Mouse (Mus musculus) CH12F3 (cell line): ENCODE data around the gene Rtn4ip1.
"Not testable (repeated sequence)": the region's sequence is repeated elsewhere in the genome, so short reads cannot be mapped to it uniquely, and the experiment has no call there.

ENCODE experiments used
- in situ Hi-C: fragments of 300-500 bp; cut with MboI; formaldehyde crosslinking; loops from 2 replicates; pipeline ENCODE4 v1.14.3; 2020; ENCODE audit warnings: low sequenced_read_pairs

The Rtn4ip1 gene

DNA sequence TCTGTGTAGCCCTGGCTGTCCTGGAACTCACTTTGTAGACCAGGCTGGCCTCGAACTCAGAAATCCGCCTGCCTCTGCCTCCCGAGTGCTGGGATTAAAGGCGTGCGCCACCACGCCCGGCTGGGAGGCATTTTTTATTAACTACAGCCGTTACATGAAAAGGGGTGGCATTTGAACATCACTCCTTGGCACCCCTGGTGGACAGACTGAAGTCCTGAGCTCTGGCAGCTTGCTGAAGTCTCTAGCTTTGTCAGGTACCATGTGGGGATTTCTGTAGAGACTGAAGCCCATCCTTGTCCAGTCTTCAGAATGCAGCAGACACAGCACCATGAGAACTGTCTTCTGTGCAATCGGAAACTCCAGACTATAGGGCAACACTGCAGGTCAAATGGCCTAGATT is 24.2 kb downstream of the Rtn4ip1 start:
- in situ Hi-C loops, result not testable (repeated sequence)

DNA sequence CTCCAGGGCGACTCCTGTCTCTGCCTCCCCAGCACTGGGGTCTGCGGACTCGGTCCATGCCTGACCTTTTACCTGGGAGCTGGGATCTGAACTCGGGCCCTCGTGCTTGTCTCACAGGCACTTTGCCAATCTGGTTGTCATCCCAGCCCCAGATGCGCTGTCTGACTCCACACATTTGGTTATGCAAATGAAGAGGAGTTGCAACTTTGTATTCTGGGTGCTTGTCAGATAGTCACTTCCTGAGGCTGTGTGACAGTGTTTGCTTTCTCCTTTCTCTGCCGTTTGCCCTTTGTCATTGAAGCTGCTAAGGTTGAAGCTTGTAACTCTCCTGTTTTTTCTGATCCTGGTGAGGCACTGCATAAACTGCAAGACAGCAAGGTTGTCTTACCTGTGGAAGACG is 26.1 kb downstream of the Rtn4ip1 start:
- in situ Hi-C loops, result no loop called here

DNA sequence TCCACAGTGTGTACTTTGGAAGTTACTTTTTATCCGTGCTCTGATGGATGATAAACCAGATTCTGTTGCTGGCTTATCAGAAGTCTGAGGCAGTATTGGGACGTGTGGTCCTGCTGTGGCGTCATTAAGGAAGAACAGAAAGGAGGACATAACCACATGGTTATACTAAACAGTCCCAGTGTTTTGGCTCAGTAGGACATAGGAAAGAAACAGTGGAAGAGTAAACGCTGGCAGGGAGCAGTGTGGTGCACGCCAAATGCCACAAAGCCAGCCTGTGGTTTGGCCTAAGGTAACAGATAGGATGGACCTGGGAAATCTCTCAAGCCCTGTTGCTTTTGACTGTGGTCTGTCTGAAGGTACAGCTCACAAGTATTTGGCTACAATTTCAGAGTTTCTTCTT is 27.0 kb downstream of the Rtn4ip1 start:
- in situ Hi-C loops, result no loop called here

DNA sequence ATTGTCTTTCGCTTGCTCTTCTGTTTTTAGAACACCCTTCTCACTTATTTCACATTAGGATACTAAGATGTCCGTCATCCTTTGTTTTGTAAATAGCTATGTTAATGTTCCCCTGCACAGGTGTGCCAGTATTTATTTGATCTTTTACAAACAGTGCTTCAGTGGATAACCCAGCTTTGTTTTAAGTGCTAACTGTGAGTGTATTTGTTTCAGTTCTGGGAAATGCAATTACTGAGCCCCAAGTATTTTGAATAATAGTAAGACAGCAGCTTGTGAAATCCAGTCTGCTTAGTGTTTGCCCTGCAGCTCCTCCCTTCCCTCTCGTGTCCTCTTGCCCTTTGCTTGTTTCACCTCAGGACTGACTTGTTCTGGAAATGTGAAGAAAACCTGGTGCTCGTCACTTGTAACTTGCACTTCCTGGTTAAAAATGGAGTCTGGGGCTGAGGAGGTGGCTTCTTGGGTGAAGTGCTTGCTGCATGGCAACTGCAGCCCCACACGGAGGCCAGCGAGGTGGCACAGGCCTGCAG is 37.6 kb downstream of the Rtn4ip1 start:
- in situ Hi-C loops, result no loop called here

DNA sequence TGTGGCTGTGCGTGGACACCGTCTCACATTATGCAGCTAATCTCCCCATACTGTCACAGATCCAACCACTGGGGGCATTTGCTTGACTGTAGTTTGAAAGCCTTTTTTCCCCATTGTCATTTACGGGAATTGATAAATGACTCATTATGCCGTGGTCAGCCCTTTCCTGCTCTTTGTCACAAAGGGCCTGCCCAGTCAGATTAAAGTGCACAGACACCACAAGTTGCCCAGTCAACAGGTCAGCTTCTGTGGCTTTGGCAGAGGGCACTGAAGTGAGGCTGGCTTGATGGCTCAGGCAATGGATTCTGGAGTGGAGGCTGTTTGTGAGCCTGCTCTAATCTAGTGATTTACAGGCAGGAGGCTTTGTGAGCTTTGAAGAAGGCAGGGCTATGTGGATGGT is 42.1 kb downstream of the Rtn4ip1 start:
- in situ Hi-C loops, result no loop called here

DNA sequence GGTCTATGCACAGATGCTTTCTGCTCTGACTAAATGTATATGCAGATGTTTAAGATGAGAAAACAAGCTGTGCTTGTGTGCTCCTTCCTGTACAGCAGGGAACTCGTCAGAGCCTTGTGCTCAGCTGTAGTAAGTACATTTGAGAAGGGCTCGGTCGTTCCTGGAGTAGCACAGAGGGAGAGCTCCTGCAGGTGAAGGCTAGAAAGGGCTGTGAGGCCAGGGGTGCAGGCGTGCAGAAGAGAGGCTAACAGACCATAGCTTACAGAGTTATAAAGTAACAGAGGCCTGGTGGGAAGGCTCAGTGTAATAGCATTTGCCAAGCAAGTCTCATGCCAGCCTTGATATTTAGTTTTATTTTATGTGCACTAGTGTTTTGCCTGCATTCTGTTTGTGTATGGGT is 43.8 kb downstream of the Rtn4ip1 start:
- in situ Hi-C loops, result no loop called here

DNA sequence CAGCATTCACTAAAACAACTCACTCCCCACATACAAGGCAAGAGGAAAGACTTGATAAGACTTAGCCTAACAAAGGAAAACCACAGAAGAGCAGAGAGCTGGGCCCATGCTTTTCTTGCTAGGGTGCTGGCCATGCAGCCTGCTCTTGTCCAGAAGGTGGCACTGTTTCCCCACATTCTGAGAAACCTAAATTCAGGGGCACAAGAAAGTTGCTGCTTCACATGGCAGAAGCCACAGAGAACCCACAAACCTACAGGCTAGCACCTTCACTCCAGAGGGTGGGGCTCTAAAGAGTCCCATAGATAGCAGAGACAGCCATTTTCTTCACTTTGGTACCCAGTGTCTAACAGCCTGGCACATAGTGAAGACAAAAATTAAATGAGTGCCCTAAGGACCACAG is 52.3 kb downstream of the Rtn4ip1 start:
- in situ Hi-C loops, result no loop called here

DNA sequence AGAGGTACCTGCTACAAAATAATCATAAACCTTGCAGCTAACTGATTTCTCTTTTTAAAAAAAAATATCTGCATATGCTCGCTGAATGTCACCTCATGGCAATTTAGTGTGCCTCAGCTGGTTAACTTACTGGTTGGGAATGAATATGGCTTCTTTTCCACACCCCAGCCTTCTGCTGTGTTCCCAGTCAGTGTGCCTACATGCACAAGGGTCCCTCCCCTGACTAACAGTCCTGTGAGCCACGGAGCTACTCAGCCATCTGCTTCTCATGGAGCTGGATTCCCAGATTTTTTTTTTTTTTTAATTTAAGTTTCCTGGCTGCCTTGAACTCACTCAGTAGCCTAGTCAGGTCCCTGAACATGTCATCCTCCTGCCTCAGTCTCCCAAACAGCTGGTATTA is 63.3 kb downstream of the Rtn4ip1 start:
- in situ Hi-C loops, result no loop called here

DNA sequence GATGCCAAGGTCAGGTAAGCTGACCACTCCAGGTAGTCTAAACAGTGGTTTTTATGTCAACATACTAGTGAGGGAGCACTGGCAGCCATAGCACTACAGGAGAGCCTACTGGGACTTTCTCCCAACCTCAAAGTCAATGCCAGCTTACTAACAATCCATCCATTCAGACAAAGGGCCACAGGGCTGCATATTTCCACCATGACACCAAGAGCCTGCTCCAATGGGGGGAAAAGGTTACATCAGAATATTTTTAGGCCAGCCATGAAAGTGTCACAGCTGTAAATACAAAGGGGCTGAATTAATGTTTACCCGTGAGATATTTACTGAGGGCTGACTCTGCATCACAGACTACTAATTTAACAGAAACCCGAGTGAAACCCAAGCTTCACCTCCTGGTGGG is 71.6 kb downstream of the Rtn4ip1 start:
- in situ Hi-C loops, result no loop called here

DNA sequence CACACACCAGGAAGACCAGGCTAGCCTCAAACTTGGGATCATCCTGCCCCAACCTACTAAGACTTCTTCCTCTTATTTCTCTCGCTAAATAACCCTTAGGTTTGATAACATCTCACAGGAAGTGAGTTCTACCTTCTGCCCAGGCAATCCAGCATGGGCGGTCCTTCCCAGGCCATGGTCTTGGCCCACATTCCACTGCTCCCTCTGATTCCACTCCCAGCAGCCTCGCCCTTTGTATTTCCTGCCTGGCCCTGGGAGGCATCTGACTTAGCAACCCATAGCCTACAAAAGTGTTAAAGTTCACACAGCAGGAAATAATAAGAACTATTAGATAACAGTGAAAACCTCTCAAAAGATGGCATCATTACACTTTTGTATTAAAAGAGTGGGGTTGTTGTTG is 75.7 kb downstream of the Rtn4ip1 start:
- in situ Hi-C loops, result no loop called here

DNA sequence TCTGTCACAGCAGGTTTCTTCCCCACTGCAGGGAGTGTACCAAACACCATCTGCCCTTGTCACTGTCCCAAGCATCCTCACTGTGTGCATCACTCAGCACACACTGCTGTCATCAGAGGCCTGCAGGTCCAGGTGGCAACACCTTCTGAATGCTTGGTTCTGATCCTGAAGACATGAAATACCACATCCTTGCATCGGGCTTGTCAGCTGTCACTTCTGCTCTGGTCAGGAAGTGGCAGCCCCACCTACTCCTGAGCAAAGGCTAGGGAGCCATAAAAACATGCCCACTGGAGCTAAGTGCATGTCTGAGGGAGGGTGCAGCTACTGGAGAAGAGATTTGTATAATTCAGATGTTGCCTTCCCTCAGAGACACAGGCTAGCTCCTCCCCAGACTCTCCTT is 78.5 kb downstream of the Rtn4ip1 start:
- in situ Hi-C loops, result no loop called here

DNA sequence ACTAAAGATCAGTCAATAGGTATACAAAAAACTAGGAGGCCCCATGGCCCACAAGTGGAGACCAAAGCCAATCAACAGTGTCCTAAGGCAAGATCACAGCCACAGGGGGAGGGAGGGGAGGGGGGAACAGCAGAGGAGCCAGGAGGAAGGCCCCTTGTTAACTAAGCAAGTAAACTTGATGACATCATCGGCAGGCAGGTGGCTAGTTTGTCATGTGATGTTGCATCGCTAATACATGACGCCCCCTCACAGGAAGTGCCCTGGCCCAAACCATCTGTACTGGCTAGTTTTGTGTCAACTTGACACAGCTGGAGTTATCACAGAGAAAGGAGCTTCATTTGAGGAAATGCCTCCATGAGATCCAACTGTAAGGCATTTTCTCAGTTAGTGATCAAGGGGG is 79.1 kb downstream of the Rtn4ip1 start:
- in situ Hi-C loops, result not testable (repeated sequence)

DNA sequence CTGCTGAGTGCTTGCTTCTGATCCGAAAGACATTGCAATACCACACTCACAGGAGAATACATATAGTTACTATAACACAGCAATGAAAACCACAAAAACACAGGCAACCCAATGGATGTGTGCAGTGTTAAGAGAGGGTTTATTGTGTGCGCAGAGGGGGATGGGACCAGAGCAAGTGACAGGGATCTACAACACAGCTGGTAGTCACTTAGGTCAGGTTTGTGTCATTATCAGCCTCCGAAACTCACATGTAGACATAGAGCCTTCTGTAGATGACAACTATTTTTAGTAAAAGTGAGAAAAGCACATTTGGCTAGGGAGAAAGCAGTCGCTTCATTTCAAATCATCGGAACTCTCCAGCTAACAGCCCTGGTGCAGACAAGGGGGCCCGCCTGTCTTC is 80.9 kb downstream of the Rtn4ip1 start:
- in situ Hi-C loops, result no loop called here

DNA sequence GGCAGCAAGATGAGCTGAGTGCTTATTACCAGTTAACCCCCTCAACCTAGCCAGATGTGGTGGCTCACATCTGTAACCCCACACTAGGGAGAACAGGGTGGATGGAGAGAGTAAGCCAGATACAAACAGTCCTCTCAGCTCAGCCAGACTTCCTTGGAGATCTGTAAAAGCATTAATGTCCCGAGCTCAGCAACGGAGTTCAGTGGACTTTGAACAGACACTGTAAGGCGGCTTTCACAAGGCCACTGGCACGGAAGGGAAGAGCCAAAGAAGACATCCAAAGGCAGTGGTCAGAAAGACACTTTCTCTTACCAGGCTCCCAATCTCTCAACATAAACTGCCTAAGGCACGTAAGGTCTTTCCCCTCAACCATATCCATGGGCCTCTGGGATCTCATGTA is 81.6 kb downstream of the Rtn4ip1 start:
- in situ Hi-C loops, result no loop called here

DNA sequence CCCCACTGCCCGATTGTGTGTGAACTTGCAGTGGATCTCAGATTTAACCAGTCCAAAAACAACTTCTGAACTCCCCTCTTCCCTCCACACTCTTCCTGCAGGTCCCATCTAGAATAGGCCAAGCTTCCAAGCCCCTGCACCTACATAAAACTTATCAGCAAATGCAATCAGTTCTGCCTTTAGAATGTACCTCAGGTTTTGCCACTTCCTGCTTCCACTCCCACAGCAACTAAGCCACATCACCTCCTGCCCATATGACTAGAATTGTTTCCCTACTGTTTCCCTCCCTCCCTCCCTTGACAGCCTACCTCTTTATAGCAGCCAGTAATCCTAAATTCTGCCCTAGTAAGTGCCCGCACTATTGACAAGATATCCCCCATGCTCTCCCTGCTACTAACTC is 82.3 kb downstream of the Rtn4ip1 start:
- in situ Hi-C loops, result no loop called here

DNA sequence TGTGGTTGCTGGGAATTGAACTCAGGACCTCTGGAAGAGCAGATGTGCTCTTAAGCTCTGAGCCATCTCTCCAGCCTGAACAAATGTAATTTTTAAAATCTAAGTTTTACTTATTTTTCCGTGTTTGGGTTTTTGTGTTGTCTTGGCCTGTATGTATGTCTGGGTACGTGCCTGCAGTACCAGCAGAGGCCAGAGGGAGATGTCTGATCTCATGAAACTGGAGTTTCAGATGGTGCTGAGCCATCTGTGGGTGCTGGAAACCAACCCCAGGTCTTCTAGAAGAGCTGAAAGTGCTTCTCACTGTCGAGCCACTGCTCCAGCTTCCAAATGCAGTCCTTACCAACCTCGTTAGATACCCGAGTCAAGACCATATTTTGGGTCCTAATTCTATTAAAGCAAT is 89.7 kb downstream of the Rtn4ip1 start:
- in situ Hi-C loops, result no loop called here

DNA sequence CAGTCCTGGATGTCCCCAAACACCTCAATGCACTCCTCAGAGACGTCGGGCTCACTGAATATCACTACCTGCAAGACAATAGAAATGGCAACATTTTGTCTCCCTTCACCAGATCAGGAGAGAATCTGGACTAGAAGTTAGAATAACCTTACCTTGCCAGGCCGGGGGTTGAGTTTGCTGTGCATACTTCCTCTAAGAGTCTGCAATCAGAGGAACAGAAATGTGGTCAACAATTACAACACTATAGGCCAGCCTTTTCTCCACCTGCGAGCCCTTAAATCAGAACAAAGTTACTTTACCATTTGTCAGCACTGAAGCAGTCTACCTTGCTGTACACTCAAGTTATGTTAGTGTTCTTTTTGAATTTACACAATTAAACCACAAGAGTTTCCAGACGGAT is 90.9 kb downstream of the Rtn4ip1 start:
- in situ Hi-C loops, result no loop called here

DNA sequence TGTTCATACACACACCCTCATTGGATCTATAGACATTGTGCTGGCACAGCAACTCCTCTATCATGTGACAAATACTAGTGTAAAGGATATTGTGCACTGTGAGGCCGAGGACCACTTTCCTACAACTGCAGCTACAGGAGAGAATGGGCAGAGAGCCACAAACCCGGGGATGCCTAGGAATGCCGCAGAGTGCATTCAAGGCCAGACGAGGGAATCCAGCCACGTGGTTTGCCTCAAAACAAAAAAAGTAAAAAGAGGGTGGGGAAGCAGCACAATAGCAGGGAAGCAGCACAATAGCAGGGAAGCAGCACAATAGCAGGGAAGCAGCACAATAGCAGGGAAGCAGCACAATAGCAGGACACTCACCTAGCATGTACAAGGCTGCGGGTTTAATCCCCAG is 91.6 kb downstream of the Rtn4ip1 start:
- in situ Hi-C loops, result no loop called here

DNA sequence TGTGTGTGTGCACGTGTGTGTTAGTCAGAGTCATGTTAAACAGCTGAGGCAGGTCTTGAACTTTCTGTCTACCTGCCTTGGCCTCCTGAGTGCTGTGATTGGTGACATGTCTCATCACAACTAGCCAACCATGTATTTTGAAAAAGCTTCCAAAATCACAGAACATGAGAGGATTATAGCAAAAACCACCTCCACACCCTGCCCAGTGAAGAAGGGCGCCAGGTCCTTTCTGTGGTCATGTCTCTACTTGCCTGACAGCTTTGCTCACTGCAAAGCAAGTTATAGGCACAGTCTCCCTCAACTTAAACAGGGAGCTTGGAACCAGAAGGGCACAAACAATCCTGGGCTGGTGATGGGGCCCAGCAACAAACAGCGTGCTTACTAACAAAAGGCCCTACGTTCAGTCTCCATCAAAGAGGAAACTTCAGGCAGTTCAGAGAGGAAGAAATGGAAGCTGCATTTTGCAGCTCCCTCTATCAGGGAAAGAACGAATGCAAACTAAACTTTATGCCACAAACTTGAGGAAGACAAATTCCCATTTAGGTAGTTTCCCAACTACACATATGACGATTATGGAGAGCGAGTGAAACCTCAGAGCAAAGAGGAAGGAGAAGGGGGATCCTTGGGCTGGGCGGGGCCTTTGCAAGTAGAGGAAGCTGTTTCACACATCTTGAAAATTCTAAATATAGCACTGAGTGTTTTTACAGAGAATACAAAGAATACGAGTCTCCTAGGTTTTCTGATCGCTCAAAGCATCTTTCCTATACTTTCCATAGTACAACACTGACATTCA is 94.4 kb downstream of the Rtn4ip1 start:
- in situ Hi-C loops, result no loop called here

DNA sequence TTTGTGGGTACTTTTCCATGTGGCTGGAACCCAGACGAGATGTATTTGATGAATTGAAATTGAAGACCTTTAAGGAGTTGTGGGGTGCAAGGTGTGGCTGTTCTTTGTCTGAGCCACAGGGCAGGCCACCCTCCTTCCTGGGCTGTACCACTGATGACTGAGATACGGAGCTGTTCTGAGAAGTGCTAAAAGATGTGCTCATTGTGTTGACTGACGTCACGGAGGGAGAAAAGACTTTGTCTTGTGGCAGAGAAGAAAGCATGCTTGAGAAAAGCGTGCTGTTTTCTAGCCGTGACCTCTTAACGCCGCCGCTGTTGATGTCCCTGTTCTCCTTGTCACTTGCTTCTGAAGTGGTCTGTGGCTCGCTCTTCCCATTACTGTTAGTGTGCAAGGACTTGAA is 95.7 kb downstream of the Rtn4ip1 start:
- in situ Hi-C loops, result no loop called here

DNA sequence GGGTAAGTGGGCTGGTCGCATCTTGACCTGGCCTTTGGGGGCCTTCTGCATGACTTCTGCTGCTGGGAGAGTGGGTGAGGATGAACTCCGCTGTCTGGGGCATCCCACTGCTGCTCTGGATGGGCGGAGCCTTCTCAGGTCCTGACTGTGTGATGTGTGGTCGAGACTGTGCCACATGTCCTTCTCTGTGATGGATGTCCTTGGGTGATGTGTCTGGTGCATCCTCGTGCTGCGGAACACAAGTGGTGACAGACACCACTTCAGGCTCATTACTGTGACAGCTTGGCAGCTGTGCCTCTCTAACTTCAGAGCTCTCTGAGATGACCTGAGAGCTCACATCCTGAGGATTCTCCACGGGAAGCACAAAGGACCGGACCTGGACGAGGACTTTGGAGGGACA is 96.4 kb downstream of the Rtn4ip1 start:
- in situ Hi-C loops, result no loop called here

DNA sequence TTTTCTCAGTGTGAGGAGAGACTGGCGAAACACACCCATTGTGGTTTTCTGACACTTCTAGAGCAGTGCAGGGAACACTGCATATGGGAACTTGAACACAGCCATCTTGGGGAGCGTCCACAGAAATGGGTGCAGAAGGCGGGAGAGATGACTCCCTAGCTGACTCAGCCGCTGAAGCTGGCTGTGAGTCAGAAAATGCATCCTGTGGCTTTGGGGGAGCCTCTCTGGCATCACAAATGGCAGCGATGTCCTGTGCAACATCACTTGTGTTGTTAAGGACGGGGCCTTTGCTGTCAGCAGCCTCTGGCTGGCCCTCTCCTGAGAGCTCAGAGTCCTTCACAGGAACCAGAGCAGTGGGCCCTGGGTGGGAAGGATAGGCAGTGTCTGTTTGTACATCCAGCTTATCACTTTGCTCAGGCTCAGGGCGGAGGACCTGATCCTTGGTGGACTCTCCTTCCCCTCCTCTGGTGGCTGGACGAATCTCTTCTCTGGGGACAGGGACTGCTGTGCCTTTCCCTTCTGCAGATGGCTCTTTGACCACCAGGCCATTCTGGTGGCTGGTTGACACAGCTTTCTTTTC is 97.0 kb downstream of the Rtn4ip1 start:
- in situ Hi-C loops, result no loop called here
